Mouse (Mus musculus): ENCODE measurements around the gene Otud5. TPM values are rescaled to one million over a fixed set of nuclear protein-coding genes. Genes with fewer than 3 reads are reported as not detected.

The Otud5 gene
- polyA plus RNA-seq, 1 experiment from 2014 or later, result 31.1 TPM

- no peak for DNase-seq (ENCODE audit: low spot score)
- Histone ChIP-seq H3K4me1 (ENCODE audit: control insufficient read depth, insufficient read depth, low read length) (no peaks in the 10 kb centered on the region), H3K9me3 (ENCODE audit: control insufficient read depth, low read length) (no peaks in the 10 kb centered on the region), H3K4me2 (ENCODE audit: low read depth, low read length) (peak overlapping the region; percentile 51), H3K4me3 (ENCODE audit: low read depth, low read length) (peak overlapping the region; percentile 67), H3K9ac (ENCODE audit: low read depth, low read length) (no peak overlapping the region), H3K27me3 (replicated peaks; ENCODE audit: control insufficient read depth, insufficient read depth, low read length) (no peaks in the 10 kb centered on the region), H3K36me3 (ENCODE audit: control insufficient read depth, insufficient read depth, low read length) (no peaks in the 10 kb centered on the region), H3K27ac (replicated peaks; ENCODE audit: low read depth, low read length) (peak overlapping the region; percentile 55)
- 15% methylated on average over 7 of the region's 7 CpGs for WGBS
- no peak for ATAC-seq (ENCODE audit: low read depth)
Measured at GRCm38 (mm10) chrX:7840842-7841162, 362 bp upstream of the Otud5 start.

GRCm38 (mm10) chrX:7842318-7842717, 1.2 kb downstream of the Otud5 start:
- peak overlapping the region; percentile 83 for H3K9ac ChIP-seq (ENCODE audit: low read depth, low read length)
- no peaks in the 10 kb centered on the region for H3K36me3 ChIP-seq (ENCODE audit: control insufficient read depth, insufficient read depth, low read length)
- peak overlapping the region; percentile 62 for H3K4me2 ChIP-seq (ENCODE audit: low read depth, low read length)
- H3K4me1 ChIP-seq (ENCODE audit: control insufficient read depth, insufficient read depth, low read length), result no peaks in the 10 kb centered on the region
- H3K4me3 ChIP-seq (ENCODE audit: low read depth, low read length), result peak overlapping the region; percentile 67
- WGBS, result 40% methylated on average over 23 of the region's 42 CpGs
- no peaks in the 10 kb centered on the region for H3K9me3 ChIP-seq (ENCODE audit: control insufficient read depth, low read length)
- peak overlapping the region; percentile 92 for H3K27ac ChIP-seq (replicated peaks; ENCODE audit: low read depth, low read length)
- no peak for DNase-seq (ENCODE audit: low spot score)
- ATAC-seq (ENCODE audit: low read depth), result no peak
- H3K27me3 ChIP-seq (replicated peaks; ENCODE audit: control insufficient read depth, insufficient read depth, low read length), result no peaks in the 10 kb centered on the region

GRCm38 (mm10) chrX:7847845-7848244, 6.7 kb downstream of the Otud5 start:
- Histone ChIP-seq H3K9ac (ENCODE audit: low read depth, low read length) (no peak overlapping the region), H3K36me3 (ENCODE audit: control insufficient read depth, insufficient read depth, low read length) (no peaks in the 10 kb centered on the region), H3K9me3 (ENCODE audit: control insufficient read depth, low read length) (no peaks in the 10 kb centered on the region), H3K4me3 (ENCODE audit: low read depth, low read length) (no peak overlapping the region), H3K27ac (replicated peaks; ENCODE audit: low read depth, low read length) (no peak overlapping the region), H3K27me3 (replicated peaks; ENCODE audit: control insufficient read depth, insufficient read depth, low read length) (no peaks in the 10 kb centered on the region), H3K4me1 (ENCODE audit: control insufficient read depth, insufficient read depth, low read length) (no peaks in the 10 kb centered on the region), H3K4me2 (ENCODE audit: low read depth, low read length) (no peak overlapping the region)
- 69% methylated on average over 2 of the region's 2 CpGs for WGBS
- ATAC-seq (ENCODE audit: low read depth) (no peak), DNase-seq (ENCODE audit: low spot score) (no peak)

GRCm38 (mm10) chrX:7854578-7854977, 13.4 kb downstream of the Otud5 start:
- DNase-seq (ENCODE audit: low spot score) (peak; percentile 14), ATAC-seq (ENCODE audit: low read depth) (no peak)
- H3K36me3 ChIP-seq (ENCODE audit: control insufficient read depth, insufficient read depth, low read length), result peaks cover 15% of the 10 kb centered on the region; the same call in 1 of the 2 replicates
- H3K4me1 ChIP-seq (ENCODE audit: control insufficient read depth, insufficient read depth, low read length), result no peaks in the 10 kb centered on the region
- no peak overlapping the region for H3K27ac ChIP-seq (replicated peaks; ENCODE audit: low read depth, low read length)
- no peak overlapping the region for H3K4me3 ChIP-seq (ENCODE audit: low read depth, low read length)
- no peak overlapping the region for H3K4me2 ChIP-seq (ENCODE audit: low read depth, low read length)
- no peaks in the 10 kb centered on the region for H3K27me3 ChIP-seq (replicated peaks; ENCODE audit: control insufficient read depth, insufficient read depth, low read length)
- no peaks in the 10 kb centered on the region for H3K9me3 ChIP-seq (ENCODE audit: control insufficient read depth, low read length)
- WGBS, result 47% methylated on average over 2 of the region's 2 CpGs
- no peak overlapping the region for H3K9ac ChIP-seq (ENCODE audit: low read depth, low read length)

GRCm38 (mm10) chrX:7859191-7859753, 18.1 kb downstream of the Otud5 start:
- H3K4me1 ChIP-seq (ENCODE audit: control insufficient read depth, insufficient read depth, low read length), result no peaks in the 10 kb centered on the region
- ATAC-seq (ENCODE audit: low read depth) (no peak), DNase-seq (ENCODE audit: low spot score) (no peak)
- H3K27me3 ChIP-seq (replicated peaks; ENCODE audit: control insufficient read depth, insufficient read depth, low read length), result no peaks in the 10 kb centered on the region
- no peak overlapping the region for H3K27ac ChIP-seq (replicated peaks; ENCODE audit: low read depth, low read length)
- H3K4me3 ChIP-seq (ENCODE audit: low read depth, low read length), result no peak overlapping the region
- 88% methylated on average over 2 of the region's 3 CpGs for WGBS
- H3K4me2 ChIP-seq (ENCODE audit: low read depth, low read length), result no peak overlapping the region
- no peaks in the 10 kb centered on the region for H3K9me3 ChIP-seq (ENCODE audit: control insufficient read depth, low read length)
- no peak overlapping the region for H3K9ac ChIP-seq (ENCODE audit: low read depth, low read length)
- H3K36me3 ChIP-seq (ENCODE audit: control insufficient read depth, insufficient read depth, low read length), result peaks cover 15% of the 10 kb centered on the region; the same call in 1 of the 2 replicates

GRCm38 (mm10) chrX:7863181-7863580, 22.0 kb downstream of the Otud5 start:
- Histone ChIP-seq H3K4me3 (ENCODE audit: low read depth, low read length) (no peak overlapping the region), H3K9me3 (ENCODE audit: control insufficient read depth, low read length) (no peaks in the 10 kb centered on the region), H3K36me3 (ENCODE audit: control insufficient read depth, insufficient read depth, low read length) (peaks cover 15% of the 10 kb centered on the region; the same call in 1 of the 2 replicates), H3K27ac (replicated peaks; ENCODE audit: low read depth, low read length) (no peak overlapping the region), H3K4me1 (ENCODE audit: control insufficient read depth, insufficient read depth, low read length) (no peaks in the 10 kb centered on the region), H3K9ac (ENCODE audit: low read depth, low read length) (no peak overlapping the region), H3K27me3 (replicated peaks; ENCODE audit: control insufficient read depth, insufficient read depth, low read length) (no peaks in the 10 kb centered on the region), H3K4me2 (ENCODE audit: low read depth, low read length) (no peak overlapping the region)
- no peak for ATAC-seq (ENCODE audit: low read depth)
- WGBS, result 60% methylated on average over 1 of the region's 1 CpGs
- DNase-seq (ENCODE audit: low spot score), result no peak

GRCm38 (mm10) chrX:7864551-7864950, 23.4 kb downstream of the Otud5 start:
- no peak for ATAC-seq (ENCODE audit: low read depth)
- Histone ChIP-seq H3K27me3 (replicated peaks; ENCODE audit: control insufficient read depth, insufficient read depth, low read length) (no peaks in the 10 kb centered on the region), H3K4me1 (ENCODE audit: control insufficient read depth, insufficient read depth, low read length) (no peaks in the 10 kb centered on the region), H3K36me3 (ENCODE audit: control insufficient read depth, insufficient read depth, low read length) (peaks cover 16% of the 10 kb centered on the region; the same call in 1 of the 2 replicates), H3K9me3 (ENCODE audit: control insufficient read depth, low read length) (no peaks in the 10 kb centered on the region), H3K4me3 (ENCODE audit: low read depth, low read length) (no peak overlapping the region), H3K9ac (ENCODE audit: low read depth, low read length) (no peak overlapping the region), H3K4me2 (ENCODE audit: low read depth, low read length) (no peak overlapping the region), H3K27ac (replicated peaks; ENCODE audit: low read depth, low read length) (no peak overlapping the region)
- 68% methylated on average over 3 of the region's 3 CpGs for WGBS
- no peak for DNase-seq (ENCODE audit: low spot score)

- H3K9me3 ChIP-seq (ENCODE audit: control insufficient read depth, low read length), result no peaks in the 10 kb centered on the region
- ATAC-seq (ENCODE audit: low read depth) (no peak), DNase-seq (ENCODE audit: low spot score) (no peak)
- no peak overlapping the region for H3K4me3 ChIP-seq (ENCODE audit: low read depth, low read length)
- H3K27ac ChIP-seq (replicated peaks; ENCODE audit: low read depth, low read length), result no peak overlapping the region
- no peak overlapping the region for H3K4me2 ChIP-seq (ENCODE audit: low read depth, low read length)
- no peaks in the 10 kb centered on the region for H3K27me3 ChIP-seq (replicated peaks; ENCODE audit: control insufficient read depth, insufficient read depth, low read length)
- no peak overlapping the region for H3K9ac ChIP-seq (ENCODE audit: low read depth, low read length)
- WGBS, result 58% methylated on average over 2 of the region's 2 CpGs
- H3K4me1 ChIP-seq (ENCODE audit: control insufficient read depth, insufficient read depth, low read length), result no peaks in the 10 kb centered on the region
- H3K36me3 ChIP-seq (ENCODE audit: control insufficient read depth, insufficient read depth, low read length), result peaks cover 16% of the 10 kb centered on the region; the same call in 1 of the 2 replicates
Measured at GRCm38 (mm10) chrX:7865343-7865742, 24.2 kb downstream of the Otud5 start.

GRCm38 (mm10) chrX:7865786-7866185, 24.6 kb downstream of the Otud5 start:
- WGBS, result 56% methylated on average over 2 of the region's 2 CpGs
- DNase-seq (ENCODE audit: low spot score), result no peak
- no peak overlapping the region for H3K4me3 ChIP-seq (ENCODE audit: low read depth, low read length)
- no peak for ATAC-seq (ENCODE audit: low read depth)
- H3K27me3 ChIP-seq (replicated peaks; ENCODE audit: control insufficient read depth, insufficient read depth, low read length), result no peaks in the 10 kb centered on the region
- no peak overlapping the region for H3K4me2 ChIP-seq (ENCODE audit: low read depth, low read length)
- H3K27ac ChIP-seq (replicated peaks; ENCODE audit: low read depth, low read length), result no peak overlapping the region
- H3K9ac ChIP-seq (ENCODE audit: low read depth, low read length), result no peak overlapping the region
- peaks cover 16% of the 10 kb centered on the region; the same call in 1 of the 2 replicates for H3K36me3 ChIP-seq (ENCODE audit: control insufficient read depth, insufficient read depth, low read length)
- no peaks in the 10 kb centered on the region for H3K4me1 ChIP-seq (ENCODE audit: control insufficient read depth, insufficient read depth, low read length)
- H3K9me3 ChIP-seq (ENCODE audit: control insufficient read depth, low read length), result no peaks in the 10 kb centered on the region

Data from embryonic facial prominence, embryonic 14.5 days (tissue).